Mouse (Mus musculus) cerebral cortex, adult 2 months (tissue): Measurements from ENCODE around the gene Casc4.

Source experiments
- WGBS: fragments of 180-500 bp; shearing (Covaris S2); methylation state at CpG from one replicate; pipeline ENCODE4 v1.1.7; 2018; 5-methylcytosine and 5-hydroxymethylcytosine counted together

Casc4 gene

DNA sequence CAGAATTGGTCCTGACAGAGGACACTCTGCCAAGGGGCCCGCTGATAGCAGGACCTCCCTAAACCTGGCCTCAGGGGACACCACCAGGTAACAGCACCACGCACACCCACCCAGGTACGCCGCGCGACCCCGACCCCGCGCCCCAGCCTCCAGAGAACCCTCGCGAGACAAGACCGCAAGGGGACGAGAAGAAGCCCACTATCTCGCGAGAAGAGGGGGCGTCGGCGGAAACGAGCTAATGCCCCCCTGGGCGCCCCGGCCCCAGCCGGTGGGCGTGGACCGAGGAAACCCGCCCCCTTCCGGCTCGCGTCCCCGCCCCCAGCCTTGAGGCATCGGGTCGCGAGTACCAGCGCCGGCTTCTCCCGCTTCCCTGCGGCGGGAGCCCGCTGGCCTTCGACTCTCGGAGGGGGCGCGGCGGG lies at the start of gene Casc4:
Gene Casc4 (plus strand): TSS at position 339 of the 419 bp plus-strand sequence.
- under 1% methylated on average over 41 of the region's 43 CpGs for WGBS

DNA sequence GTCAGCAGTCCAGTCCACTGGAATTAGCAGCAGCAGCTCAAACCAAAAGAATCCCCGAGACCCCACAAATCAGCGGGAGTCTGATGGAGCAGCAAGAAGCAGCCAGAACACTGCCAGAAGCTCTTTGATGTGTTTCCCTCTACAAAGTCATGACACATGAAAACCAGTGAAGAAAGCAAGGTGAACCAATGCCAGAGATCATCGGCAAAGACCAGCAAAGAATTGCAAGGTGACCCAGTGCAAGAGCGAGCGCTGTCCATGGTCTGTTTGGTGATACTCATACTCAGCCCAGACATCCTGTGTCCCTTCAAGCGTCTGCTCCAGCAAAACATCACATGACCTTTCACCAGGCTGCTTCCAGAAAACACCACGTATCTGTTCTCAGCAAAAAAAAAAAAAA lies 45.0 kb upstream of the Casc4 start:
- WGBS = 90% methylated on average over 7 of the region's 7 CpGs

DNA sequence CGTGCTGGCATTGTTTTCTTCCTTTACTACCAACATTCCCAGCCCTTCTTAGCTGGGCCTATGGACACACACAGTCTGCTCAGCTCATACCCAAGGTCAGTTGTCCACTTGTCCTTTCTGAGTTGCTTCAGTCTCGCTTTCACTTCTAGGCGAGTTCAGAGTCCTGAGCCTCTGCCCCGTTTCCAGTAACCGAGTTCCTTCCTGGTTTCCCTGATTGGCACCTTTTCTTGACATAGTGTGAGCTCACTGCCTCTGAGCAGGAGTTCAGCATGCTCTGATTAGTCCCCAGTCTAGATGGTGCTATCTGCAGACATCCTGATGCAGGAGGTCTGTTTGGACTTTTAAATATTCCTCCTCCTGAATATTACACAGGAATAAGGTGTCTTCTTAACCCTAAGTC lies 42.1 kb upstream of the Casc4 start:
- WGBS = 66% methylated on average over 5 of the region's 5 CpGs

DNA sequence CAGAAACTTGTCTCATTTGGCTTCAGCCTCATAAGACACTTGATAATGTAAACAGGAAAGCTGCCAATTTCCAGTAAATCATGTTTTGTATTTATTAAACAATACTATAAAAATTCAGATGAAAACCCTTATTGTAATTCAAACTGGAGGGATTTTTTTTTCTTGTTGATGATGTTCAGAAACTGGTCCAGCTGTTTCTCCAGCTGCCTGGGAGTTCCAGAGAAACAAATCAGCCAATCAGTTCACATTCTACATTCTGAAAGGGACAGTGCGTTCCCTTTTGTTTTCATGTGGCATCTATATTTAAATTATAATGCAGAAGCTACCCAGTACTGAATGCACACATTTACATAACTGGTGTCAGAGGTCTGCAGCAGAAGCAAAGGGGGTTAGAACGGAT lies 40.6 kb upstream of the Casc4 start:
- 63% methylated on average over 2 of the region's 2 CpGs for WGBS

DNA sequence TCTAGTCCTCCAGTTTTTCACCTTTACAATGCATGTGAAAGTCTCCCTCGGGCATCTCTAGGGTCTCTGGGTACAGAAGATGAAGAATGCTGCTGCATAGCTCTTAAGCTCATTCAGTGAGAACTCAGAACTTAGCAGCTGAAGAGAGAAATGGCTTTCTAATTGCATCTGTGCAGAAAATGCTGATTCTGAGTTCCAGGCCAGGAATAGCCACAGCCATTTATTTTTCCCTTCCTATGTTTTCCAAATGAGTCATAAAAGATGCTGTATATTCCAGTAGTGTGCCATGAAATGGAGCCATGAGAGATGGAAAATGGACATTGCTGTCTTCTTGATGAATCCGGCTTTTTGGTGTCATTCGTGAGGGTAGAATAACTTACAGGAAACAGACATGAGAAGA lies 38.4 kb upstream of the Casc4 start:
- WGBS = 69% methylated on average over 3 of the region's 3 CpGs

DNA sequence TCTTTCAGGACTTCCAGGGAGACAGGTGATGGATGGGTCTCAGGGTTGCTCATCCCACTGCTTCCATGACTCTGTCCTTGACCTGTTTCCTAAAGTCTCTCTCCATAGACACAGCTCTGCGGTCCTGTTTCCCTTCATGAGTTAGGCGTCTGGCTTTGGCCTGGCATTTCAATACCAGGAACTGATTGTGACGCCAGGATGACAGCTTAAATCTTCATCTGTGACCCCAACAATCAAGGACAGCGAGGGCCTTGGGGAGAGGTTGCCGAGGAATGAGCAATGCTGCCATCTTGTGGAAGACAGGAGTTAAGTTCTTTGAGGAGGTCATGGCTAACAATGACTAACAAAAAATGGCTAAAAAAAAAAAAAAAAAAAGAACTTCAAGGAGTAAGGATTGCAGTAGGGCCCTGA lies 34.3 kb upstream of the Casc4 start:
- WGBS = 9% methylated on average over 5 of the region's 5 CpGs

DNA sequence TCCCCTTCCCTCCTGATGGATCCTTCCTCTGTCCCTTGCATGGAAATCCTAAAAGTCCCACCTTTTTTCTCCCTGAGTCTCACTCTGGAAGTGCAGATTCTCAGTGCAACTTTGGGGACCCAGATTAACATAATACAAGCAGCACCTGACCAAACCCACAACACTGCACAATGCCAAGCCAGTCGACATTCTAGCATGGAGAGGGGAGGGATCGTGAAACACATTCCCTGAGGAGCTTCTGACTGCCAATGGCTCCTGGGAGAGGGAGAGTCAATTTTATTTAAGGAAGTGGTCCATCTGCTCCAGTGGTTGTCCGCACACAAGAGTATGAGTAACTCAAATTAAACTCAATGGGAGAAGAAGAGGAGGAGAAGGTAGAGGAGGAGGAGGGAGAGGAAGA lies 31.8 kb upstream of the Casc4 start:
- WGBS = 34% methylated on average over 3 of the region's 3 CpGs

DNA sequence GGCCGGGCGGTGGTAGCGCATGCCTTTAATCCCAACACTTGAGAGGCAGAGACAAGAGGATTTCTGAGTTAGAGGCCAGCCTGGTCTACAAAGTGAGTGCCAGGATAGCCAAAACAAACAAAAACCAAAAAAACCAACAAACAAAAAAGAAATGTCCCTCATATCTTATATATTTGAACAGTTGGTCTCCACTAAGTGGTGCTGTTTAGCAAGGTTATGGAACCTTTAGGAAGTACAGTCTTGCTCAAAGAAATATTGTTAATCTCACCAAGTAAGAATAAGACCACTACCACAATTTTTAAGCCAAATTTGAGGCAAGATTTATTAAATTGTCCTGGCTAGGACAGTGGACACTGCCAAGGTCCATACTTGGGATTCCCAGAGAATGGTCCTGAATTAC lies 25.3 kb upstream of the Casc4 start:
- 100% methylated on average over 3 of the region's 3 CpGs for WGBS

DNA sequence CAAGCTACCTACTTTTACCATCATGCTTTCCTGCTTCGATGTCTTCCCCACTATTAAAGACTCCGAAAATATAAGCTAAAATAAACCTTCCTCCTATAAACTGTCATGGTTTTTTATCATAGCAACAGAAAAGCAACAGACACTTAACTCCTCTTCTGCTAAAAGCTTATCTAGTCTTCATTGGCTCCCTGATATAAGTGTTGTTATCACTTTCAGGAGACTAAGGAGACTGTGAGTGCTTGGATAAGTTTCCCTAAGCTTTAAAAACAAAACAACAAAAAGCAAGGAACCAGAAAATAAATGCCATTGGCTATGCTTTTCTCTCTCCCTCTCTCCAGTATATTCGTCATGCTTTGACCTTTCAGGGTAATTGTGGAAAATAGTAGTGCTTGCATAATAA lies 24.5 kb upstream of the Casc4 start:
- 70% methylated on average over 3 of the region's 3 CpGs for WGBS

DNA sequence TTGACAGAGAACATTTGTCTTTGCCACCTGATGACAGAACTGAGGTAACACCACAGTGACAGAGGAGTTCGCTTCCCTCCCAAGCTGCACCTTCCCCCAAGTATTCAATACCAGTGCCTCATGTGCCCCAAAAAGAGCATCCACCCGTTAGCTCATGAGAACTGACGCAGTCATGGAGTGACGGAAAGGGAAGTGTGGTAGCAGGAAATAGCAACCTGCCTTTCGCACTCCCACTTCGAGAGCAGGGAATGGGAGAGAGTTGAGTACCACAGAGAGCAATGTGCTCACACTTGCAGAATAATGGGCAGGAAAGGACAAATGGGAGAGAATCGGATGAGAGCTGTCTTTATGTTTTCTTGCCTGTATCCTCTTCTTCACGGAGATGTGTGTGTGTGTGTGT lies 20.7 kb upstream of the Casc4 start:
- 38% methylated on average over 8 of the region's 8 CpGs for WGBS

DNA sequence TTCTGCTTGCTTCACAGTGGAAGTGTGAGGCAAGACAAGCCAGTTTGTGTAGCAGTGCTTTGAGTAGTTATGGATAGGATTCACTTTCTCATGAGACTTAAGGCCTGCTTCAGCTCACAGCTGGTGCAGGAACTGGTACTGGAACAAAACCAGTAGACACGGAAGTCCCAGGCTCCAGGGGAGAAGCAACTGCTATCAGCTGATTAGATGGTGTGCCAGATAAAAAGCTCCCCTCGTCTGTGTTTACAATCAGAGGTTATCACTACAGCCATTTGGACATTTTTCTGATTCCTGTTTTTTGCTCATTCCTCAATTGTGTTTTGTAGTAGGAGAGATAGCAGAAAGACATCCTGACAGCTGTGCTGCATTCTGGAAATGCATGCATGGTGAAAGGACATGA lies 14.7 kb upstream of the Casc4 start:
- WGBS = 69% methylated on average over 2 of the region's 2 CpGs

DNA sequence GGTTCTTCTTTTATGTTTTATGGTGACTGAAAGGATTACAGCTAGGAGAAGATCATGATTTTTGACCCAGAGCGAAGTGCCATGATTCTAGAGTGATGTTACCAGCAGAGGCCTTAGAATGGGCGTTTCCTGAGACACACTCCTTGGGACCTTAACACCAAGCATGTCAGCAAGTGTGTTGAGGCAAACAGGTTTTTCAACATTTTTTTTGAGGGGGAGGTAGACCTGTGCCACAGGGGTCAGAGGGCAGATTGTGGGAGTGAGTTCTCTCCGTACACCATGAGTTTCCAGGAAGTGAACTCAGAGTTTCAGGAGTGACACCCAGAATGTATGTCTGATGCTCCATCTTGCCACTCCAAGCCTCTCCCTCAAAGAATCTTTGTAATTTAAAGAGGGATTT lies 12.8 kb upstream of the Casc4 start:
- 91% methylated on average over 3 of the region's 3 CpGs for whole genome bisulfite sequencing

DNA sequence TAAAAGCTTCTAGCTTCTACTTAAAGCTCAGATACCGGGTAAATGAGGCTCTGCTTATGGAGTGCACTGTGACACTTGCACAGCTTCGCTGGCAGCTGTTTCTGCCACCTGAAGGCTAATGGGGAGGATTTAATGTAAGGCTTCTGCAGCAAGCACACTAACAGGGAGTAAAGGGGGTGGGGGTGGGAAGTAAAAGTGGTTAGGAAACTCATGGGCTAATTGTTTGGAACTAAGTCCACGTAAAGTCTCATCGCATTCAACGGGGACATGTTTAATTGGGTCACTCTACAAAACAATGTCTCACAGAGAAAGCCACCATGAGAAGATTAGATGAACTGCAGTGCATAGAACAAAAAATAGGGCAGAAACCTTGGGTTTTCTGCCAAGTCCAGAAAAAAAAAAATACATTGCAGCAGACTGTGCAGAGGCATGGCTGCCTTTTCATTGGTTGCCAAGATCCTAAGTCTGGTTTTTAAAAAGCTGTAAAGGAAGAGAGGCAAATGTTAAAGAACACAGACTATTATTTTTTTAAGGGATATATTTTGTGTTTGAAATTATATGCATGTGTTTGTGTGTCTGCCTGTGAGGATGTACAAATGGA lies 7.3 kb upstream of the Casc4 start:
- WGBS = 18% methylated on average over 5 of the region's 5 CpGs

DNA sequence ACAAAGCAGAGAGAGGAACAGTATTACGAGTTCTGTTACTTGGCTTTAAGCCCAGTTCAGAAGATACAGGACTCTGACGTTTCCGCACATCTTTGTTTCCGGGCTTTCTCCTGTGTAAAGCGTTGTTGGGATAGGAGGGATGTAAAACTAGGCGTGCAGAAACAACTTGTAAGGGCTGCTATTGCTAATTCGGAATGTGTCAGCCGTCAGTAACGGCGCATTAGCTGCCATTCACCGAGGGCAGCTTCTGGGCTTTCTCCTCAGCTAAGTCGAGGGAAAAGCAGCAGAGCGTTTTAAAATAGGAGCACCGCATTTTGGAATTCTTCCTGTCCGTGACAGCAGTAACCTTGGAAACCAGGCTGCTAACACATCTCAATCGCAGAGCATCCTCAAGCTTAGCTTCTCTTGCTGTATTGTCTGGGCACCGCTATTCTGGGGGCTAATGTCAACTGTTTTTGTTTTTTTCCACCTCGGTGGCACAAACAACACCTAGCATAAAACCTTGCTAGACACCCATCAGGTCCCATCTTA lies 634 bp upstream of the Casc4 start:
- under 1% methylated on average over 18 of the region's 18 CpGs for WGBS

DNA sequence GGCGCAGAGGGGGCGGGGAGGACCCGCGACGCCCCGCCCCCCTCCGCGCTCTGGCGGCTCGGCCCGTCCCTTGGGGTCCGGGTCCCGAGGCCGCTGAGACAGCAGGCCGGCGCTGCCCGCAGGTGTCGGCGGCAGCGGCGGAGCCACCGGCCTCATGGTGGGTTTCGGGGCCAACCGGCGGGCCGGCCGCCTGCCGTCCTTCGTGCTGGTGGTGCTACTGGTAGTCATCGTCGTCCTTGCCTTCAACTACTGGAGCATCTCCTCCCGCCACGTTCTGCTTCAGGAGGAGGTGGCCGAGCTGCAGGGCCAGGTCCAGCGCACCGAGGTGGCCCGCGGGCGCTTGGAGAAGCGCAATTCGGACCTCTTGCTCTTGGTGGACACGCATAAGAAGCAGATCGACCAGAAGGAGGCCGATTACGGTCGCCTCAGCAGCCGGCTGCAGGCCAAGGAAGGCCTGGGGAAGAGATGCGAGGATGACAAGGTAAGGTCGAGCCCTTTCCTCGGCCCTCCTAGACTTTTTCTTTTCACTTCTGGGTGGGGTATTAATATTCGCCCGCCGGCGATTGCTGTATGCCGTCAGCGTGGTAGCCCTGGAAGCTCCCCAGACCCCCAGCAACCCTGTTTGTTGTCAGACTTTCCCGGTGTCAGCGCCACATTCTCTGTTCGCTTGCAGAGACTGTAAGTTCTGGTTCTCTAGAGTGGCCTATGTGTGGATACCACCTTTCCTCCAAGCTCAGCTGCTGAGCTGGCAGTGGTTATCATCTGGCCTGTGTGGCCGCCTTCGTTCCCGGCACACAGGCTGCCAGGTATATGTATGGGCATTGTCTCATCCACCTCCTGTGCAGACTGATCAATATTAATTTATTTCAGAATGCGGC lies 520 bp downstream of the Casc4 start:
- WGBS = 2% methylated on average over 55 of the region's 63 CpGs

DNA sequence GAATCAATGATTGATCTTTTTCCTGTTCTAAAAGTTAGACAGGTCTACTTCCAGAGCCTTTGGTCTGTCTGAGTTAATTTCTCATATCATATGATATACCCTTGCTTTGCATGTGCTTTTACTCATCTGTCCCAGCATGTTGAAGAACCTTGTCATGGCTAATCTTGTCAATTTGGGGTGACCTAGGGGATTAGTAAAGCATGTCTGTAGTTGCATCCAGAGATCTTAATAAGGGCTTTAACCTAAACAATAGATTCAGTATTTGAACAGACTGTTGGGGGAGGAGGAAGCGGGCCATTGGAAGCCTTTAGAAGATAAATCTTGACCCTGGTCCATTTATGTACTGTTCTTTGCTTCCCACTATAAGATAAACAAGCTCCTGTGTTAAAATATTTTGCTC lies 12.7 kb downstream of the Casc4 start:
- WGBS = 91% methylated on average over 1 of the region's 1 CpGs

DNA sequence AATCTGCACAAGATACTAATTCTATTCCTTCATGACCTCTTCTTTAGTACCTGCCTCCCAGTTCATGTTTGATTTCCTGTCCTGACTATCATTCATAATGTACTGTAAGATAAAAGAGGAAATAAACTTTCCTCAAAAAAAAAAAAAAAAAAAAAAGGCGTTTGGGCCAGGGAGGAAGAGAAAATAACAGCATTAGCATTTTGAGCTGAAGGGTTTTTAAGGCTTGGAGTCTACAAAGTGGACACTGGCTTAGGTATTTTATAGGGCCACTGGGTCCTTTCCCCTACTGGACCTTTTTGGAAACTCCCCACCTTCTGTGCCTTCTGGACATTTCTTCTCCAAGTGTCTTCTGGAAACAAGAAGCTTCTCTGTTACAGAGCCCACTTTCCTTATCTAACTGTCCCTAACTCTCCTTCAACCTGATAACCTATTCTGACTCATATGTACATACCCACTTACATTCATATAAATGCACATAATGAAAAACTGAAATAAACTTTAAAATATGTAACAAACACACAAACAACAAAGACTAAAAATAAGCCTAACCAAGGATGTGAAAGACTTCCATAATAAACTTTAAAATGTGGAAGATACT lies 18.8 kb downstream of the Casc4 start:
- 70% methylated on average over 1 of the region's 1 CpGs for WGBS

DNA sequence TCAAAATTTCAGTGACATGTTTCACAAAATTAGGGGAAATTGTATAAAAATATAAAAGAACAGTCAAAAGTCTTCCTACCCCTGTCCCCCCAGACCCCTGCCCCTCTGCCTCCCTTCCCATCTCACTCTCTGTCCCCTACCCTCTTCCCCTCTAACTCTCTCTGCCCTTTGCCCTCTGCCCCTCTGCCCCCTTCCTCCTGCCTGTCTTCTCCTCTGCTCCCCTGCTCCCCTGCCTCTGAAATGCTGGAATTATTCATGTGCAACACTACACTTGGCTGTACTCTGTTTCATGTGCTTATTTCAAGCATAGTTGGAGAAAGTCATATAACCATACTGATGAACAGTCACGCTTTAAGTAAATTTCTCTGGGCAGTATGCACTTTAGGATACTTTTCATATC lies 19.6 kb downstream of the Casc4 start:
- WGBS = 97% methylated on average over 1 of the region's 1 CpGs

DNA sequence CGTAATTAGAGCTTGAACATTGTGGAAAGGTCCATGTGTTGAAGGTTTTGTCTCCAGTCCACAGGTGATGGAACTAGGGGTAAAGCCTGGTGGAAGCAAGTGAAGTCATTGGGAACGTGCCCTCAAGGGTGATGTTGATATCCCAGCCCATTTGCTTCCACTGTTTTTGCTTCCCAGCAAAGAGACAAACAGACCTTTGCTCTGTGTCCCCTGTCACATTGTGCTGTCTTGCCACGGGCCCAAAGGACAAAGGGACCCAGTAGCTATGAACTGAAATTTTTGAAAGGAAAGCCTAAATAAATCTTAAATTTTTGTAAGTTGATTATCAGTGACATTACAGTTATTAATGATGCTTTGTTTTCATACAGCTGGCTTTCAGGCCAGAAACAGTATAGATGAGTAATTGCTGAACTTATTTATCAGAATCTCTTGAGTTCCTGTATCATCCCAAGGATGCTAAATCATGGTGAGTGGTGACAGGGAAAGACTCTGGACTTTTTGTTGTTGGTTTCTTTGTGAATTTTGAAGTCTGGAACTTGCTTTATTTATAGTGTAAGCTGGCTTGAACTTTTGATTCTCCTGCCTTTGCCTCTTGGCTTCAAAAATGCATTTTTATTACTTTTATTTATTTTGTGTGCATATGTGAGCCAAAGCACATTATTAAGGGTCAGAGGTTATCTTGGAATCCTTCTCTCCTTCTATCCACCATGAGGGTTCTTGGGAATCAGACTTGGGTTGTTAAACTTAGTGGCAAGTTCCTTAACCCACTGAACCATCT lies 22.1 kb downstream of the Casc4 start:
- WGBS = 83% methylated on average over 3 of the region's 3 CpGs

DNA sequence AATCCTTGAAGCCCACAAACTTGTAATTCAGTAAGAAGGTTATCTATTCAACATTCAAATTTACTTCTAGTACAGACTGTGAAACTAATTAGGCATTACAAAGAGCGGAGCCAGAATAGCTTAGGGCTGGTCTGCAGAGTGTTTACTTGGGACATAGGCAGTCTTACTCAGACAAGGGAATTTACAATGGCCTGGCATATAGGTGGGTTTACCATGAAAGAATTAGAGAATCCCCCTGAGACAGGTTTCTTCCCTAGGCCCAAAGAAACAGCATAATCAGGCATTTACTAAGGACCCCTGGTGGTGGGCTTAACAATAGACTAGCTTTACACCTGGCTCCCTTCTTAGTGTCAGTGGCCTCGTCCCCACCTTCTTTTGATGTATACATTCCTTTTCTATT lies 28.5 kb downstream of the Casc4 start:
- 73% methylated on average over 2 of the region's 2 CpGs for WGBS

DNA sequence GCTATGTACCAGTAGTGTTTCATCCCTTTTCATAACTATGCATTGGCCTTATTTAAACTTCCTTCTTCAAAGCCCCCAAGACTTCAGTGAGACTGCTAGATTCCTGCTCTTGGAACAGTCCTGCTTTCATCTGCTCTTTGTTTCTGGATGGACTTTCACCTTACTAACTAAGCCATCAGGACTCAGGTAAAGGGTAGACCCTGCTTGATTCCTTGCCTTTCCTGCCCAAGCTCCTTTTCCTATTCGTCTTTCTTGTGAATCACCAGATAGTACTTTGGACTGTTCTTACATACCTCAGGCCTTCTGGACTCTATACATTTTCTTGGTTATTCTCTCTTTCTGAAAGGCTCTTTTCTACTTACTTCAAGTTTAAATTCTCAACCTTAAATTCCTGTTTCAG lies 30.1 kb downstream of the Casc4 start:
- 91% methylated on average over 1 of the region's 1 CpGs for WGBS

DNA sequence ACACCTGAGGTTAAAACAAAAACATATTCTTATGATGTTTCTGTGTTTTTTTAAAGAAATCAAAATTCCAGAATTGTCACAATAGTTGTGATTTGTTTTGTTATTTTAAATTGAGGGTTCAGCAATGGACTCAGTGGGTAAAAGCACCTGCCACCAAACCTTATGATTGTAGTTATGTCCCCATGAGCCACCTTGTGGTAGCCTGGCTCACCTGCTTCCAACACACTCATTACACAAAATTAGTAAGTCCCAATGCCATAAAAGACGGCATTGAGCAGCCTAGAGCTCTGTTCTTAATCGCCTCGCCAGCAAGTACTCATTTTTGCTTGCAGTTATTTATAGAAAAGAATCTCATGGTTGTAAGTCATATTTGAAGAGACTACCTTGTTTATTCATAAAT lies 43.2 kb downstream of the Casc4 start:
- 57% methylated on average over 3 of the region's 3 CpGs for WGBS
